Mouse (Mus musculus) left cerebral cortex, postnatal 14 days (tissue): ENCODE data around the gene Aqp2. TPM values are rescaled to one million over a fixed set of nuclear protein-coding genes. Genes with fewer than 3 reads are reported as not detected.

Experiments used
- DNase-seq, 2 experiments: peaks; one replicate each; pipeline ENCODE4 v3.0.0; 2021 to 2022; ENCODE audit warnings: low spot score in 2 of 2, mixed read lengths in 1 of 2
- intact Hi-C: fragments of 180-260 bp; cut with DNase I; formaldehyde crosslinking; loops from one replicate; pipeline ENCODE4 v1.15.1; 2025
- total RNA-seq, 2 experiments: library from RNA; stranded (reverse); gene quantifications; 2 replicates each; pipeline ENCODE4 v1.2.3; 2021

Aqp2 gene
- total RNA-seq, 2 experiments from 2014 or later: 0.33 TPM; not detected in 1

GRCm38 (mm10) chr15:99608382-99609125 is 29.7 kb downstream of the Aqp2 start:
- intact Hi-C loops: no loop called here
- DNase-seq: no peak

- peak in 1 of 2 experiments; percentile 59 for DNase-seq
- intact Hi-C loops: no loop called here
Observed at GRCm38 (mm10) chr15:99611563-99611962, 32.7 kb downstream of the Aqp2 start.

DNA sequence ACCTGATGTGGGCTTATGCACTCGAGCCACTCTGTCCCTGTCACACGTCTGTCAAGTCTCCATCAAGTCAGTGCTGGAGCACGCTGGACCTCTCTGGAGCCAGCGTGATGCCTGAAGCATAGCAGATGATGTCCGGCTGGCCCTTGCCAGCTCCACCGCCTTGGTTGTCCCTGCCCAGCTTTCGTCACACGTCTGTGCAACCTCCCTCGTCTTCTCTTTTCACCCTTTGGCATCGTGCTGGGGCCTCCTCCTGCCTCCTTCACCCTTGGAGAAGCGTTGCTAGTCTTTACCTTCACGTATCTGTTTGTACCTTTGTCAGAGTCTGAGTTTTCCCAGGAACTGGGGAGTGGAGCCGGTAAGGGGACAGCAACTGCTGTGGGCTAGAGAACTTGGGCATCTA is 35.4 kb downstream of the Aqp2 start:
- DNase-seq: no peak
- intact Hi-C loops: no loop called here

GRCm38 (mm10) chr15:99614753-99615152 is 35.9 kb downstream of the Aqp2 start:
- intact Hi-C loops: no loop called here
- no peak for DNase-seq

- DNase-seq: no peak
- intact Hi-C loops: no loop called here
Observed at GRCm38 (mm10) chr15:99615246-99615645, 36.4 kb downstream of the Aqp2 start.

DNA sequence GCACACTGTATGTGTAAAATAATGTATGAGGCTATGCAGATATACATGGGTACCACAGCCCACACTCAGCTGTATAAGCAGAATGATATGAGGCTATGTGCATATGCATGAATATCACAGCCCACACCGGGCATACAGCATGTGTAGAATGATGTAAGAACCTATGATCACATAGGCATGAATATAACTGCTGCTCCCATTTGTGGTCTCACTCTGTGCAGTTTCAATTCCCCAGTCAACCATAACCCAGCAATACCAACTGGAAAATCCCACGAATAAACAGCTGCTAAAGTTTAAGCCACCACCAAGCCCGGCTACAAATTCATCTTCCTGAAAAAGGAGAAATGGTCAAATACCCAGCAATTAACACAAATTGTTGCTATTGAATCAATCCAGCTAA is 39.7 kb downstream of the Aqp2 start:
- no peak for DNase-seq
- intact Hi-C loops: no loop called here

- intact Hi-C loops: no loop called here
- no peak for DNase-seq
Observed at GRCm38 (mm10) chr15:99619821-99620220, 41.0 kb downstream of the Aqp2 start.

DNA sequence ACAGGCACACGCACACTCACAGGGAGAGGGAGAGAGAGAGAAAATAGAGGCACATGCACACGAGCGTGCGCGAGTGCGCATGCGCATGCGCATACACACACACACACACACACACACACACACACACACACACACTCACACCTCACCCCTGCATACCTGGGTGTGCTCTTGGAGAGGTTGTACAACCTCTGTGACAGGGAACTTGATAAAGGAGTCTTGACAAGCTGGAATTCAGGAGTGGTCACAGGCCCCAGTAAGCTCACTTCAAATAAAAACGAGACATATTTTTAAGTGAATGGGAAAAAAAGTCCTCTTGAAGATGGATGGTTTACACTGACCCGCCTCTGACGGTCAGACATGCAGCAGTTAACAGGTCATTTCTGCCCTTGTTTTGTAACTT is 43.2 kb downstream of the Aqp2 start:
- intact Hi-C loops: no loop called here
- DNase-seq: no peak

DNA sequence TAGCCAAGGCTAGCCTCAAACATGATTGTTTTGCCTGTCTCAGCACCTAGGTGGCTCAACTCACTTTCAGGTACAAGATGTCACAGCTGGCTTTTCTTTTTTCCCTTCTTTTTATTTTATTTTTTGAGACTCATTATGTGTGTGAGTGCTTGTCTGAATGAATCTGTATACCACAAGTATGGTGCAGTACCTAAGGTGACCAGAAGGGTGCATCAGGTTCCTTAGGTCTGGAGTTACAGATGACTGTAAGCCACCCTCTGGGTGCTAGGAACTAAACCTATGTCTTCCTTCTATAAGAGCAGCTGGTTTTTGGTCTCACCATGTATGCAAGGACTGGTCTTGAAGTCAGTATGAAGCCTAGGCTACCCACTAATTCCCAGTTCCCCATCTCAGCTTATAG is 52.8 kb downstream of the Aqp2 start:
- intact Hi-C loops: no loop called here
- no peak for DNase-seq

Other genes starting within 250 kb of the Aqp2 start
- gene Fmnl3, start 208.6 kb upstream of the Aqp2 start, total RNA-seq: 10 to 100 TPM; 11.3 to 13.4 TPM
- 100 to 1,000 TPM; 330 to 349 TPM for gene Tmbim6, start 186.2 kb upstream of the Aqp2 start, total RNA-seq
- 10 to 100 TPM; 27.6 to 35.6 TPM for gene Nckap5l, start 121.3 kb upstream of the Aqp2 start, total RNA-seq
- gene Bcdin3d, start 104.3 kb upstream of the Aqp2 start, total RNA-seq: 1 to 10 TPM; 4.7 to 4.8 TPM
- 100 to 1,000 TPM; 220 to 261 TPM for gene Faim2, start 50.9 kb upstream of the Aqp2 start, total RNA-seq
- gene Aqp5, start 11.7 kb downstream of the Aqp2 start, total RNA-seq: 1 to 10 TPM in 1 of 2 experiments, under 1 TPM in 1; 0.93 to 1.4 TPM
- gene Aqp6, start 22.3 kb downstream of the Aqp2 start, total RNA-seq: under 1 TPM; 0.44 to 0.48 TPM
- gene Racgap1, start 72.6 kb downstream of the Aqp2 start, total RNA-seq: 1 to 10 TPM; 9.2 to 10.0 TPM
- gene Asic1, start 91.3 kb downstream of the Aqp2 start, total RNA-seq: 10 to 100 TPM; 83.1 to 91.8 TPM
- gene Smarcd1, start 123.1 kb downstream of the Aqp2 start, total RNA-seq: 100 to 1,000 TPM; 142 to 143 TPM
- 1 to 10 TPM; 5.6 to 8.1 TPM for gene Gm17349, start 126.4 kb downstream of the Aqp2 start, total RNA-seq
- 10 to 100 TPM; 34.1 to 35.5 TPM for gene Gpd1, start 138.5 kb downstream of the Aqp2 start, total RNA-seq
- gene Cox14, start 146.6 kb downstream of the Aqp2 start, total RNA-seq: 100 to 1,000 TPM; 129 to 131 TPM
- 10 to 100 TPM; 38.9 to 39.6 TPM for gene Cers5, start 193.8 kb downstream of the Aqp2 start, total RNA-seq